In the genomic region with DNA sequence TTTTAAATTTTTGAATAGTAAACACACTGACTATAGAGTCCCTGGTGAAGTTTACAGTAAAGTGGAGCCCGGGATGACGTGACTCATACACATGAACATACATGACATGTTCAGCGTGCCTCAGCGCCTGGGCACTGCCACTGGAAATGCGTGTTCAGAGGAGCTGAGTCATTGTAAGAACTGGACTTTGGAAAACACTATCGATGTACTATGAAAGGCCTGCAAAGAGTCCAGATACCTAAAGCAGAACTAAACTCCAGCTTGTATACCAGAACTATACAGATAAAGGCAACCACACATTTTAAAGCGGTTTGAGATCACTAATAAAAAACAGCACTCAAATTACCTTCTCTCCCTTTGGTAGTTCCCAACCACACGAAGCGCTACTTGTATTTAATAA, we compare ENCODE assay signal across 22 mouse cellular contexts. TPM values are rescaled to one million over a fixed set of nuclear protein-coding genes. Genes with fewer than 3 reads are reported as not detected.
"Had no signal": no experiment of that assay in that cellular context is flagged by ENCODE, and none has a peak within 500 bp of the region (broad histone marks: within the 10 kb centered on the region; RNA-seq: fewer than 3 reads in every experiment).

No protein-coding gene starts in this region.

- H3K9me3 ChIP-seq: limb, embryonic 10.5 days; limb, embryonic 13.5 days; midbrain, embryonic 12.5 days; midbrain, embryonic 15.5 days; neural tube, embryonic 12.5 days; neural tube, embryonic 15.5 days; stomach, embryonic 15.5 days had no signal

- H3K4me3 ChIP-seq: limb, embryonic 10.5 days; limb, embryonic 13.5 days; midbrain, embryonic 12.5 days; midbrain, embryonic 15.5 days; neural tube, embryonic 12.5 days; neural tube, embryonic 15.5 days; stomach, embryonic 15.5 days had no signal

- H3K27ac ChIP-seq: limb, embryonic 10.5 days; limb, embryonic 13.5 days; liver, embryonic 14.5 days; macrophage; midbrain, embryonic 12.5 days; midbrain, embryonic 15.5 days; neural tube, embryonic 12.5 days; neural tube, embryonic 15.5 days; stomach, embryonic 15.5 days had no signal

- ATAC-seq: intestine, embryonic 16.5 days; liver, postnatal 0 days; lung, postnatal 0 days; midbrain, embryonic 15.5 days had no signal

- H3K27me3 ChIP-seq: limb, embryonic 13.5 days; midbrain, embryonic 12.5 days; midbrain, embryonic 15.5 days; neural tube, embryonic 12.5 days; neural tube, embryonic 15.5 days; stomach, embryonic 15.5 days had no signal

- H3K4me1 ChIP-seq: limb, embryonic 10.5 days; limb, embryonic 13.5 days; midbrain, embryonic 12.5 days; midbrain, embryonic 15.5 days; neural tube, embryonic 12.5 days; stomach, embryonic 15.5 days had no signal

- H3K9ac ChIP-seq: limb, embryonic 13.5 days; liver, embryonic 14.5 days; liver, postnatal 0 days; lung, embryonic 14.5 days; midbrain, embryonic 12.5 days; midbrain, embryonic 15.5 days; neural tube, embryonic 12.5 days; neural tube, embryonic 15.5 days; stomach, embryonic 15.5 days had no signal

- DNase-seq: kidney, adult 9 months; kidney, postnatal 14 days; kidney, postnatal 4 days; layer of hippocampus, postnatal 36 days; liver; liver, postnatal 0 days; lung, embryonic 14.5 days; right cerebral cortex, postnatal 25 days; spleen, adult 18-20 months; thymus, postnatal 25 days had no signal

- H3K4me2 ChIP-seq: limb, embryonic 13.5 days; lung, embryonic 14.5 days; midbrain, embryonic 12.5 days; midbrain, embryonic 15.5 days; neural tube, embryonic 12.5 days; neural tube, embryonic 15.5 days; stomach, embryonic 15.5 days had no signal

RNA-seq across cellular contexts. Expression of a gene that starts 58.7 kb away (rescaled TPM):
- total RNA-seq: megakaryocyte, adult 5-6 weeks had no signal
- polyA plus RNA-seq: liver, embryonic 14.5 days; macrophage had no signal
